Mouse (Mus musculus): ENCODE data around the gene Ccdc63. TPM values are rescaled to one million over a fixed set of nuclear protein-coding genes. Genes with fewer than 3 reads are reported as not detected.

Ccdc63 gene
- total and polyA plus RNA-seq, 3 experiments = 0.08 to 0.16 TPM; not detected in 1

DNA sequence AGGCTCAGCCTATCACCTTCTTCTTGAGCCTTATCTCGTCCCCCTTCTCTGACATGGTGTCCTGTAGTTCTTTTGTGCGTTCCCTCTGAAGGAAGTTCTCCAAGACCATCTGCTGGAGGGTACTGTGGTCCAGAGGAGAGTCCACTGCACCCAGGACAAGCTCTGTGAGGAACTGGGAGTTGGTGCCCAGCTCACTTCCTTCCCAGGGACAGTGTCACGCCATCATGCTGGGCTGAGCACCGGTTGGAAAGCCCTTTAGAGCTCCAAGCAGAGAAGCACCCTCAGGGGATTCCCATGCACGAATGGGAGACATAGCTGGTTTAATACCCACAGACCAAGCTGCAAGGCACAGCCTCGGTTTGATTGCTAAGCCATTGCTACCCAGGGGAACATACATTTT, 32.5 kb downstream of the Ccdc63 start:
- Histone ChIP-seq H3K27ac (no peak overlapping the region), H3K4me3 (no peak overlapping the region), H3K79me2 (replicated peaks; ENCODE audit: control insufficient read depth, insufficient read depth, low read length) (no peaks in the 10 kb centered on the region), H3K9ac (ENCODE audit: low read depth, low read length) (no peak overlapping the region), H3K27me3 (ENCODE audit: control insufficient read depth, insufficient read depth, low read length) (no peaks in the 10 kb centered on the region), H3K36me3 (ENCODE audit: control insufficient read depth, insufficient read depth, low read length) (no peaks in the 10 kb centered on the region), H3K4me1 (ENCODE audit: control insufficient read depth, insufficient read depth, low read length) (no peaks in the 10 kb centered on the region)
- WGBS = 37% methylated on average over 6 of the region's 6 CpGs
- peak; percentile 42 to 49 for DNase-seq
- intact Hi-C loops (cut with DNase I) = no loop called here
- TF ChIP-seq CTCF (IDR thresholded peaks at IDR 0.05) (no peak), EP300 (IDR thresholded peaks at IDR 0.05; ENCODE audit: insufficient read depth, low read depth, low read length) (peak; percentile 89), POLR2A (IDR thresholded peaks at IDR 0.05; ENCODE audit: insufficient read depth, low read depth, low read length) (peak; percentile 60)

DNA sequence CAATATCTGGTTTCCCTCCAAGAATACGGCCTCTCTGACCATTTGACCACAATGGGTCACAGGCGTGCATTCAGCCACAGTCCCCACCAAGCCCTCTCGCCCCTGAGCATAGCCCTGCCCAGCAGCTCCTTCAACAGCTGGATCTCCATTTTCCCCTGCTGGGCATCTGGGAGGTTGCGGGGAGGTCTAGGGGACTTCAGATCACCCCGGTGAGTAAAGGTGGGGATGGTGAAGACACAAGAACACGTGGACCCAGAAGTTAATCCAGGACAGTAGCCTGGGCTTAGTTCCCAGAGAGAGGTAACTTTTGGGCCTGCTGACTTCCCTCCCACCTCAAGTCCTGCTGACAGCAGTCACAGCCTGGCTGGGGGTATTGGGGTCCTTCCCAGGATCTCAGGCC, 34.4 kb downstream of the Ccdc63 start:
- H3K36me3 ChIP-seq (ENCODE audit: control insufficient read depth, insufficient read depth, low read length) = no peaks in the 10 kb centered on the region
- TF ChIP-seq POLR2A (IDR thresholded peaks at IDR 0.05; ENCODE audit: insufficient read depth, low read depth, low read length) (peak; percentile 60), EP300 (IDR thresholded peaks at IDR 0.05; ENCODE audit: insufficient read depth, low read depth, low read length) (no peak), CTCF (IDR thresholded peaks at IDR 0.05) (no peak; the same call in 1 of the 2 replicates)

GRCm38 (mm10) chr5:122104981-122105380, 35.6 kb downstream of the Ccdc63 start:
- no peaks in the 10 kb centered on the region for H3K4me1 ChIP-seq (ENCODE audit: control insufficient read depth, insufficient read depth, low read length)
- H3K27me3 ChIP-seq (ENCODE audit: control insufficient read depth, insufficient read depth, low read length) = no peaks in the 10 kb centered on the region
- DNase-seq = peak in 1 of 2 experiments; percentile 34
- WGBS = 66% methylated on average over 9 of the region's 9 CpGs
- H3K27ac ChIP-seq = peak overlapping the region; percentile 51
- H3K79me2 ChIP-seq (replicated peaks; ENCODE audit: control insufficient read depth, insufficient read depth, low read length) = no peaks in the 10 kb centered on the region
- TF ChIP-seq CTCF (IDR thresholded peaks at IDR 0.05) (no peak), POLR2A (IDR thresholded peaks at IDR 0.05; ENCODE audit: insufficient read depth, low read depth, low read length) (peak; percentile 49), EP300 (IDR thresholded peaks at IDR 0.05; ENCODE audit: insufficient read depth, low read depth, low read length) (0 out of 2 replicates have a peak, but pooled peaks have one; percentile 27)
- no peak overlapping the region for H3K4me3 ChIP-seq
- no peaks in the 10 kb centered on the region for H3K36me3 ChIP-seq (ENCODE audit: control insufficient read depth, insufficient read depth, low read length)
- peak overlapping the region; percentile 11; the same call in 1 of the 2 replicates for H3K9ac ChIP-seq (ENCODE audit: low read depth, low read length)
- intact Hi-C loops (cut with DNase I) = no loop called here

More for the DNA sequence above, 34.4 kb downstream of the Ccdc63 start:
- H3K4me1 ChIP-seq (ENCODE audit: control insufficient read depth, insufficient read depth, low read length) = no peaks in the 10 kb centered on the region
- no peak overlapping the region for H3K4me3 ChIP-seq
- DNase-seq = peak in 1 of 2 experiments; percentile 37
- WGBS = 70% methylated on average over 6 of the region's 6 CpGs
- H3K9ac ChIP-seq (ENCODE audit: low read depth, low read length) = no peak overlapping the region
- H3K27me3 ChIP-seq (ENCODE audit: control insufficient read depth, insufficient read depth, low read length) = no peaks in the 10 kb centered on the region
- no peak overlapping the region for H3K27ac ChIP-seq
- no peaks in the 10 kb centered on the region for H3K79me2 ChIP-seq (replicated peaks; ENCODE audit: control insufficient read depth, insufficient read depth, low read length)
- intact Hi-C loops (cut with DNase I) = no loop called here

- intact Hi-C loops (cut with DNase I) = no loop called here
- Histone ChIP-seq H3K27ac (peak overlapping the region; percentile 90), H3K36me3 (ENCODE audit: control insufficient read depth, insufficient read depth, low read length) (no peaks in the 10 kb centered on the region), H3K4me3 (peak overlapping the region; percentile 52), H3K4me1 (ENCODE audit: control insufficient read depth, insufficient read depth, low read length) (no peaks in the 10 kb centered on the region), H3K27me3 (ENCODE audit: control insufficient read depth, insufficient read depth, low read length) (no peaks in the 10 kb centered on the region), H3K79me2 (replicated peaks; ENCODE audit: control insufficient read depth, insufficient read depth, low read length) (no peaks in the 10 kb centered on the region), H3K9ac (ENCODE audit: low read depth, low read length) (peak overlapping the region; percentile 75)
- peak; percentile 88 for TF ChIP-seq CTCF (IDR thresholded peaks at IDR 0.05)
- TF ChIP-seq POLR2A (IDR thresholded peaks at IDR 0.05; ENCODE audit: insufficient read depth, low read depth, low read length) = no peak
- DNase-seq = peak; percentile 42 to 65
- 26% methylated on average over 2 of the region's 2 CpGs for WGBS
Observed at GRCm38 (mm10) chr5:122104201-122104600, 36.4 kb downstream of the Ccdc63 start.

- Histone ChIP-seq H3K27ac (peak overlapping the region; percentile 90), H3K79me2 (replicated peaks; ENCODE audit: control insufficient read depth, insufficient read depth, low read length) (no peaks in the 10 kb centered on the region), H3K9ac (ENCODE audit: low read depth, low read length) (peak overlapping the region; percentile 75), H3K36me3 (ENCODE audit: control insufficient read depth, insufficient read depth, low read length) (no peaks in the 10 kb centered on the region), H3K4me1 (ENCODE audit: control insufficient read depth, insufficient read depth, low read length) (no peaks in the 10 kb centered on the region; the same call in 1 of the 2 replicates), H3K27me3 (ENCODE audit: control insufficient read depth, insufficient read depth, low read length) (no peaks in the 10 kb centered on the region), H3K4me3 (peak overlapping the region; percentile 52)
- TF ChIP-seq CTCF (IDR thresholded peaks at IDR 0.05) = no peak
- TF ChIP-seq EP300 (IDR thresholded peaks at IDR 0.05; ENCODE audit: insufficient read depth, low read depth, low read length) = no peak
- no peak; the same call in 1 of the 2 replicates for TF ChIP-seq POLR2A (IDR thresholded peaks at IDR 0.05; ENCODE audit: insufficient read depth, low read depth, low read length)
- no peak for DNase-seq
- intact Hi-C loops (cut with DNase I) = no loop called here
- whole genome bisulfite sequencing = 18% methylated on average over 12 of the region's 12 CpGs
Observed at GRCm38 (mm10) chr5:122103075-122103474, 37.5 kb downstream of the Ccdc63 start.

GRCm38 (mm10) chr5:122102476-122103050, 38.1 kb downstream of the Ccdc63 start:
- peak overlapping the region; percentile 52 for H3K4me3 ChIP-seq
- H3K4me1 ChIP-seq (ENCODE audit: control insufficient read depth, insufficient read depth, low read length) = no peaks in the 10 kb centered on the region; the same call in 1 of the 2 replicates
- H3K27ac ChIP-seq = peak overlapping the region; percentile 90
- no peaks in the 10 kb centered on the region for H3K79me2 ChIP-seq (replicated peaks; ENCODE audit: control insufficient read depth, insufficient read depth, low read length)
- 16% methylated on average over 7 of the region's 7 CpGs for WGBS
- H3K36me3 ChIP-seq (ENCODE audit: control insufficient read depth, insufficient read depth, low read length) = no peaks in the 10 kb centered on the region
- intact Hi-C loops (cut with DNase I) = no loop called here
- peak in 1 of 2 experiments; percentile 43 for DNase-seq
- peak overlapping the region; percentile 75 for H3K9ac ChIP-seq (ENCODE audit: low read depth, low read length)
- TF ChIP-seq EP300 (IDR thresholded peaks at IDR 0.05; ENCODE audit: insufficient read depth, low read depth, low read length) (peak; percentile 69; the same call in 1 of the 2 replicates), POLR2A (IDR thresholded peaks at IDR 0.05; ENCODE audit: insufficient read depth, low read depth, low read length) (peak; percentile 72), CTCF (IDR thresholded peaks at IDR 0.05) (no peak)
- H3K27me3 ChIP-seq (ENCODE audit: control insufficient read depth, insufficient read depth, low read length) = no peaks in the 10 kb centered on the region

Measured in heart, adult 2 months (tissue).